In genomic region chr5:103926398-103926797, GRCm38 (mm10) we compare ENCODE assay signal across 7 mouse cellular contexts. TPM values are rescaled to one million over a fixed set of nuclear protein-coding genes. Genes with fewer than 3 reads are reported as not detected.
A peak's percentile ranks its signal among the peaks of the same experiment; 100 is the strongest.
DNase-seq lines count a peak whose midpoint lies in the region; ATAC-seq and TF ChIP-seq lines count a peak whose summit lies in the region.

No protein-coding gene starts in this region.

- no peaks in the 10 kb centered on the region for H3K27me3 ChIP-seq in Patski
- H3K27me3 ChIP-seq in stomach, postnatal 0 days (ENCODE audit: control insufficient read depth, insufficient read depth, low read length) = no peaks in the 10 kb centered on the region
- no peaks in the 10 kb centered on the region; the same call in 1 of the 2 replicates for H3K27me3 ChIP-seq in forebrain, embryonic 16.5 days (replicated peaks; ENCODE audit: control insufficient read depth, insufficient read depth, low read length)

- H3K4me2 ChIP-seq in stomach, postnatal 0 days (replicated peaks; ENCODE audit: low read depth) = no peak overlapping the region
- no peak overlapping the region for H3K4me2 ChIP-seq in forebrain, embryonic 16.5 days (ENCODE audit: low read length)

- H3K4me1 ChIP-seq in embryonic fibroblast, embryonic 13.5 days (ENCODE audit: control insufficient read depth, insufficient read depth, low read length) = no peaks in the 10 kb centered on the region; the same call in 1 of the 2 replicates
- 0 out of 2 replicates have a peak, but pooled peaks cover 3% of the 10 kb centered on the region for H3K4me1 ChIP-seq in stomach, postnatal 0 days (replicated peaks; ENCODE audit: control insufficient read depth, insufficient read depth)
- H3K4me1 ChIP-seq in forebrain, embryonic 16.5 days (replicated peaks; ENCODE audit: control insufficient read depth, insufficient read depth, low read length) = peaks cover 4% of the 10 kb centered on the region; the same call in 1 of the 2 replicates

- H3K36me3 ChIP-seq in stomach, postnatal 0 days (ENCODE audit: control insufficient read depth, insufficient read depth, low read length) = no peaks in the 10 kb centered on the region
- H3K36me3 ChIP-seq in forebrain, embryonic 16.5 days (ENCODE audit: control insufficient read depth, insufficient read depth) = no peaks in the 10 kb centered on the region

- no peak for ATAC-seq in Patski
- no peak for ATAC-seq in stomach, postnatal 0 days (ENCODE audit: low FRiP score, low TSS enrichment)
- no peak for ATAC-seq in forebrain, embryonic 16.5 days

- POLR2A ChIA-PET in Patski (lab: Charles Lee) = interaction anchor here (0.9 kb wide), 1 partner anchor 11 kb away, joined by 3 read pairs; no protein-coding TSS in a partner anchor

- no peak overlapping the region for H3K27ac ChIP-seq in left cerebral cortex, adult 2 months
- no peak overlapping the region for H3K27ac ChIP-seq in embryonic fibroblast, embryonic 13.5 days (ENCODE audit: insufficient read depth, low read length)
- no peak overlapping the region for H3K27ac ChIP-seq in stomach, postnatal 0 days (replicated peaks)
- H3K27ac ChIP-seq in forebrain, embryonic 16.5 days (ENCODE audit: low read length) = no peak overlapping the region

- TF ChIP-seq CTCF in left cerebral cortex, adult 2 months (IDR thresholded peaks at IDR 0.05) = peak; percentile 41
- peak; percentile 72 for TF ChIP-seq CTCF in Patski (IDR thresholded peaks at IDR 0.05)
- TF ChIP-seq CTCF in embryonic fibroblast, embryonic 13.5 days (IDR thresholded peaks at IDR 0.05; ENCODE audit: borderline replicate concordance, insufficient read depth, low read length) = peak; percentile 40; the same call in 1 of the 2 replicates
- TF ChIP-seq CTCF in stomach, postnatal 0 days (IDR thresholded peaks at IDR 0.05; ENCODE audit: low read depth) = peak; percentile 67

- in situ Hi-C loops in Patski (cut with MboI; ENCODE audit: low pct_unique_long_range_greater_than_20kb) = loop anchor here (5.0 to 10.0 kb wide), 2 partner anchors 244 to 582 kb away; no protein-coding TSS in a partner anchor

- H3K4me3 ChIP-seq in left cerebral cortex, adult 2 months = no peak overlapping the region
- no peak overlapping the region for H3K4me3 ChIP-seq in embryonic fibroblast, embryonic 13.5 days (ENCODE audit: insufficient read depth, low read length)
- H3K4me3 ChIP-seq in stomach, postnatal 0 days (ENCODE audit: low read depth, low read length) = no peak overlapping the region
- no peak overlapping the region for H3K4me3 ChIP-seq in forebrain, embryonic 16.5 days (replicated peaks; ENCODE audit: low read length)

- TF ChIP-seq EP300 in stomach, postnatal 0 days (optimal IDR thresholded peaks at IDR 0.05) = no peak

- 70% methylated on average over 12 of the region's 12 CpGs for WGBS in stomach, postnatal 0 days
- 66% methylated on average over 12 of the region's 12 CpGs for WGBS in forebrain, embryonic 16.5 days

- no peak for TF ChIP-seq POLR2A in embryonic fibroblast, embryonic 13.5 days (IDR thresholded peaks at IDR 0.05; ENCODE audit: low read depth, low read length)

- no peaks in the 10 kb centered on the region for H3K9me3 ChIP-seq in stomach, postnatal 0 days (ENCODE audit: control insufficient read depth, low read length)
- H3K9me3 ChIP-seq in forebrain, embryonic 16.5 days (ENCODE audit: control insufficient read depth, low read length) = no peaks in the 10 kb centered on the region

- intact Hi-C loops in left cerebral cortex, adult 2 months (cut with DNase I) = loop anchor here (2.0 to 10.0 kb wide), 4 partner anchors 70 to 582 kb away; no protein-coding TSS in a partner anchor
- intact Hi-C loops in left cerebral cortex, postnatal 4 days (cut with DNase I) = loop anchor here (5.0 to 10.0 kb wide), 2 partner anchors 69 to 582 kb away; no protein-coding TSS in a partner anchor

- no peak for DNase-seq in left cerebral cortex, adult 2 months (ENCODE audit: extremely low spot score in 1 of 2, low spot score in 2 of 2)
- DNase-seq in left cerebral cortex, postnatal 4 days = no peak
- DNase-seq in Patski (ENCODE audit: low read depth, low spot score) = no peak
- DNase-seq in stomach, postnatal 0 days (ENCODE audit: low spot score) = peak; percentile 45
- DNase-seq in urinary bladder, adult 18-20 months (ENCODE audit: low spot score in 2 of 2) = no peak

- no peak overlapping the region for H3K9ac ChIP-seq in stomach, postnatal 0 days (ENCODE audit: low read length)
- H3K9ac ChIP-seq in forebrain, embryonic 16.5 days (replicated peaks; ENCODE audit: low read depth, low read length) = no peak overlapping the region

- CTCF ChIA-PET in Patski (lab: Charles Lee) = interaction anchor here (1.4 to 4.5 kb wide), 11 partner anchors 8 to 249 kb away, joined by 4 to 37 read pairs (median 6); partner anchors contain the start of gene Klhl8

RNA-seq across cellular contexts. Expression of gene Klhl8, which starts 15.3 kb away (rescaled TPM):
- total RNA-seq in left cerebral cortex, adult 2 months (2021) = 10 to 100 TPM; 33.1 to 35.3 TPM
- total RNA-seq in left cerebral cortex, postnatal 4 days (2021) = 10 to 100 TPM; 46.0 to 46.4 TPM
- polyA plus RNA-seq in Patski (2021) = 5.5 TPM
- 4.9 and 5.1 TPM in 2 replicates for polyA plus RNA-seq in embryonic fibroblast, embryonic 13.5 days (2011; ENCODE audit: insufficient read length, low read depth, missing spikeins)
- 7.7 and 8.4 TPM in 2 replicates for polyA plus RNA-seq in stomach, postnatal 0 days (2015; fragmentation: Nextera tagmentation; extraction: Ambion mirVana)
- polyA plus RNA-seq in forebrain, embryonic 16.5 days (2015; fragmentation: Nextera tagmentation; extraction: Ambion mirVana) = 48.8 and 53.4 TPM in 2 replicates

RNA-seq across cellular contexts. Expression of gene Hsd17b13, which starts 50.8 kb away (rescaled TPM):
- total RNA-seq in left cerebral cortex, adult 2 months (2021) = under 1 TPM in 1 of 2 experiments, not detected in 1; 0.42 TPM
- total RNA-seq in left cerebral cortex, postnatal 4 days (2021) = not detected
- polyA plus RNA-seq in Patski (2021) = not detected
- not detected in 2 replicates for polyA plus RNA-seq in embryonic fibroblast, embryonic 13.5 days (2011; ENCODE audit: insufficient read length, low read depth, missing spikeins)
- polyA plus RNA-seq in stomach, postnatal 0 days (2015; fragmentation: Nextera tagmentation; extraction: Ambion mirVana) = 3.2 and 3.4 TPM in 2 replicates
- polyA plus RNA-seq in forebrain, embryonic 16.5 days (2015; fragmentation: Nextera tagmentation; extraction: Ambion mirVana) = not detected in 2 replicates
